Mouse (Mus musculus) heart, adult 2 months (tissue): ENCODE results near the gene Zc3h12c. TPM values are rescaled to one million over a fixed set of nuclear protein-coding genes. Genes with fewer than 3 reads are reported as not detected.

Experiments
- DNase-seq, 2 experiments: peaks; one replicate each; pipeline ENCODE4 v3.0.0; 2021
- H3K27ac ChIP-seq: fragments of 200-600 bp; 2 replicates; pipeline ENCODE4 v1.8.1; 2022
- H3K27me3 ChIP-seq: fragments of 200-500 bp; 2 replicates; pipeline ENCODE4 v1.6.1; 2012; ENCODE audit warnings: mild to moderate bottlenecking, low read length, inconsistent platforms, mixed read lengths; ENCODE audit not compliant: control insufficient read depth, insufficient read depth
- H3K36me3 ChIP-seq: fragments of 200-500 bp; 2 replicates; pipeline ENCODE4 v1.6.1; 2012; ENCODE audit warnings: low read length, inconsistent platforms; ENCODE audit not compliant: control insufficient read depth, insufficient read depth
- H3K4me1 ChIP-seq: fragments of 200-500 bp; 2 replicates; pipeline ENCODE4 v1.6.1; 2011; ENCODE audit warnings: low read length; ENCODE audit not compliant: control insufficient read depth, insufficient read depth
- H3K4me3 ChIP-seq: fragments of 200-600 bp; 2 replicates; pipeline ENCODE4 v1.8.1; 2022
- H3K79me2 ChIP-seq: fragments of 200-500 bp; replicated peaks from 2 replicates; pipeline ENCODE4 v1.6.1; 2012; ENCODE audit warnings: mild to moderate bottlenecking, inconsistent platforms, low read length, moderate library complexity, mixed read lengths; ENCODE audit not compliant: control insufficient read depth, insufficient read depth
- H3K9ac ChIP-seq: fragments of 200-500 bp; 2 replicates; pipeline ENCODE4 v1.6.1; 2012; ENCODE audit warnings: low read depth, mild to moderate bottlenecking, control low read depth, inconsistent platforms, low read length, mixed read lengths
- CTCF ChIP-seq: fragments of 200-600 bp; IDR thresholded peaks from 2 replicates; pipeline ENCODE4 v1.8.1; 2022; ENCODE audit warnings: antibody characterized with exemption, mild to moderate bottlenecking, moderate library complexity
- EP300 ChIP-seq: fragments of 200-500 bp; IDR thresholded peaks from 2 replicates; pipeline ENCODE4 v1.6.1; 2011; ENCODE audit warnings: low read depth, low read length, control low read depth; ENCODE audit not compliant: insufficient read depth
- POLR2A ChIP-seq: fragments of 200-500 bp; IDR thresholded peaks from 2 replicates; pipeline ENCODE4 v1.6.1; 2011; ENCODE audit warnings: mild to moderate bottlenecking, low read depth, low read length, control low read depth; ENCODE audit not compliant: insufficient read depth
- WGBS: fragments of 180-500 bp; shearing (Covaris S2); methylation state at CpG from one replicate; pipeline ENCODE4 v1.1.7; 2018; 5-methylcytosine and 5-hydroxymethylcytosine counted together
- intact Hi-C: fragments of 180-260 bp; cut with DNase I; formaldehyde crosslinking; loops from one replicate; pipeline ENCODE4 v1.15.1; 2025
- polyA plus RNA-seq: library from polyadenylated mRNA; depleted of rRNA; stranded (reverse); fragments of >200 nt; gene quantifications from 2 replicates; pipeline ENCODE4 v1.2.3, GENCODE M21; 2012
- total RNA-seq, 2 experiments: library from RNA; stranded (reverse); gene quantifications; 2 replicates each; pipeline ENCODE4 v1.2.3; 2021

Gene Zc3h12c
- total and polyA plus RNA-seq, 3 experiments: 2.0 to 10.1 (median 8.2) TPM

DNA sequence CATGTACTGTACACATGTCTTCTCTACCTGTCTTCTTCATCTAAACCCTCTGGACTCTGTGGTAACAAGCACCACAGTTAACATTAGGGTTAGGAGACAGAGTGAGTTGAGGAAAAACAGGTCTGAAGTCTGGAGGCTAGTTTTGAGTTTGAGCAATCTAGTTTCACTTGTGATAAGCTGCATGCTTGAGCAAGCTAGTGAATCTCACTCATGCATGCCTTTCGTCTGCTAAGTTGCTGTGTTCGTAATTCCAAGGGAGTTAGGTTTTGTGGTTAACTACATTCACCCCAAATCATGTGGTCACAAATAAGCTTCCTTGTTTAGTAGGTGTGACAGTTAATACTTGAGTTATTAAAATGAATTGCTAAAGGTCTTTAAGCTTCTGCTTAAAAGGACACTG is 13.0 kb upstream of the Zc3h12c start:
- H3K9ac ChIP-seq: no peak overlapping the region
- TF ChIP-seq CTCF (no peak), POLR2A (no peak), EP300 (no peak)
- no peaks in the 10 kb centered on the region for H3K27me3 ChIP-seq
- H3K36me3 ChIP-seq: no peaks in the 10 kb centered on the region
- intact Hi-C loops: no loop called here
- H3K79me2 ChIP-seq: no peaks in the 10 kb centered on the region
- no peaks in the 10 kb centered on the region for H3K4me1 ChIP-seq
- no peak overlapping the region for H3K4me3 ChIP-seq
- DNase-seq: no peak
- 78% methylated on average over 2 of the region's 2 CpGs for WGBS
- no peak overlapping the region for H3K27ac ChIP-seq

DNA sequence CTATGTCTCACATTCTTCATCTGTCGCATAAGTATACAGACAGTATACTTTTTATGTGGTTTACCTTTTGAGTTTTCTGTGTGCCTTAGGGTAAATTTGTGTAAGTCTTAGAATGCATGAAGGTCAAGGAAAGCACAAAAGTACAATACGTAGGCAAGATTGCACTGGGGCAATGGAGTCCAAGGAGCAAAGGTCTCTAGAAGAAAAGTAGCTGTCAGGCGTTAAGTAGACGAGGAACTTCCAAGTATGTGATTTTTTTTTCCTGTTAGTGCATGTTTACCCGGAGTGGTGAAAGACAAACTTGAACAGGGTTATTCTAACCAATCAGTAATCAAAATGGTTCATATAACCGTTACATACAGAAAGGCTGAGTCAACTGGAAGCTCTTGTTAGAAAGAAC is 12.5 kb upstream of the Zc3h12c start:
- no peaks in the 10 kb centered on the region for H3K27me3 ChIP-seq
- no peaks in the 10 kb centered on the region for H3K36me3 ChIP-seq
- H3K4me3 ChIP-seq: no peak overlapping the region
- intact Hi-C loops: no loop called here
- H3K79me2 ChIP-seq: no peaks in the 10 kb centered on the region
- WGBS: 88% methylated on average over 6 of the region's 6 CpGs
- TF ChIP-seq EP300: no peak
- TF ChIP-seq CTCF: no peak
- no peak for TF ChIP-seq POLR2A
- DNase-seq: no peak
- no peak overlapping the region for H3K9ac ChIP-seq
- H3K27ac ChIP-seq: no peak overlapping the region
- H3K4me1 ChIP-seq: no peaks in the 10 kb centered on the region

DNA sequence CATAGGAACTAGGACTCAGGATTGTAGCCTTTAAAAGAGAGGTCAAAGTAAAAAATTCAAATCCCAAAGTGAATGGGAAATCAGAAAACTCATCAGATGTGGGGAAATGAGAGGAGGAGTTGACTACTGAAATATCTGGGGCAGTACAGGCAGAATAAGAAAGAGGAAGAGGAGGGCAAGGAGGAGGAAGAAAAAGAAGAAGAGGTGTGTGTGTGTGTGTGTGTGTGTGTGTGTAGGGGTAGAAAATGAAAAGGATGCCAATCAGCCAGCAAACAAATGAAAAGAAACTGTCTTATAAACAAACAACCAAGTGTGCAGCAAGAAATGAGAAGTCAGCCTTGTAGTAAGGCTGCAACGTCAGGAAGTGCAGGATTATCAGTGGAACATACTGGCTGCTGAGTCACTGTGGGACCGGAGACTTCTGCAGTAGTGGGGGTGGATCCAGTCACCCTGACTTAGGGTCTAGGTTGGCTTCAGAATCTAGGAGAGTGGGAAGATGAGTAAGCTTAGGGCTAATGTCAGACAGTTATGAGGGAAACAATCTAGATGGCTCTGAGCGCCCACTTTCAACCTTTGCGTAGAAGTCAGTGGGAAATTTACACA is 7.0 kb upstream of the Zc3h12c start:
- Histone ChIP-seq H3K27me3 (no peaks in the 10 kb centered on the region), H3K4me1 (no peaks in the 10 kb centered on the region; the same call in 1 of the 2 replicates), H3K27ac (no peak overlapping the region), H3K4me3 (no peak overlapping the region), H3K36me3 (no peaks in the 10 kb centered on the region), H3K79me2 (no peaks in the 10 kb centered on the region), H3K9ac (no peak overlapping the region)
- DNase-seq: no peak
- TF ChIP-seq CTCF: no peak
- 73% methylated on average over 4 of the region's 4 CpGs for WGBS
- intact Hi-C loops: no loop called here

DNA sequence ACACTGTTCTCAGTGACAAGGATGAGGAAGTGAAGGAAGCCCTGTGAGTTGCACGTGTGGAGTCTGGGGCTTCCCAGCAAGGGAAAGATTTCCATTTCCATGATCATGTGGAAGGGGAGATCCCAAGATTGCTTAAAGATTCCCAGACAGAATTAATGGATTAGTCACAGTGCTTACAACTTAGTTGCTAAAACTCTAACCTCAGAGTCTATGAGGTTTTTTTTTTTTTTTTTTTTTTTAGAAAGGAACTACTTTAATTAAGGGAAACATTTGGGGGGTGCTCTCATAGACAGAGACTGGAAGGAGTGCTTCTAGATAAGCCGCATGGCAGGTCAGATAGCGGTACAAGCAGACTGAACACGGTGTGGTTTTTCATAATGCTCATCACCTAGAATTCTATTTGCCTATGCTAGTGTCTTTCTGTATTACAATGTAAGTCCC is 6.3 kb upstream of the Zc3h12c start:
- intact Hi-C loops: loop anchor here (5.0 kb wide), 1 partner anchor 212 kb away; the partner anchor contains the start of gene Fdx1
- WGBS: 72% methylated on average over 4 of the region's 4 CpGs
- TF ChIP-seq CTCF (no peak), EP300 (no peak), POLR2A (no peak)
- H3K4me1 ChIP-seq: no peaks in the 10 kb centered on the region; the same call in 1 of the 2 replicates
- no peak for DNase-seq
- no peaks in the 10 kb centered on the region for H3K79me2 ChIP-seq
- no peaks in the 10 kb centered on the region for H3K36me3 ChIP-seq
- no peak overlapping the region for H3K4me3 ChIP-seq
- no peak overlapping the region for H3K27ac ChIP-seq
- H3K9ac ChIP-seq: no peak overlapping the region
- no peaks in the 10 kb centered on the region for H3K27me3 ChIP-seq

DNA sequence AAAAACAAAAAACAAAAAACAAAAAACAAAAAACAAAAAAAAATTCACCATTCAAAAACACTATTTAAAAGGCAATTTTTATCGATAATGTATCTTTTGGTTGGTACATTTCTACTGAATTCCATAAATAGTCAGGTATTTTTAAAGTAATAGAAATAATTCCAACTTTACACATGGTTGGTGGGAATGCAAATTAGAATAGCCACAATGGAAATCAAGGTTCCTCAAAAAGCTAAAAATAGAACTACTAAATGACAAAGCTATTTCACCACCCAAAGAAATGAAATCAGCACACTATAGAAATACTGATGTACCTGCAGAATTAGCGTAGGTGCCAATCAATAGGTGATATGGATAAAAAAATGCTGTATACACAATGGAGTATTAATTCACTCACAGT is 5.6 kb upstream of the Zc3h12c start:
- no peak for DNase-seq
- intact Hi-C loops: loop anchor here (5.0 kb wide), 1 partner anchor 212 kb away; the partner anchor contains the start of gene Fdx1

DNA sequence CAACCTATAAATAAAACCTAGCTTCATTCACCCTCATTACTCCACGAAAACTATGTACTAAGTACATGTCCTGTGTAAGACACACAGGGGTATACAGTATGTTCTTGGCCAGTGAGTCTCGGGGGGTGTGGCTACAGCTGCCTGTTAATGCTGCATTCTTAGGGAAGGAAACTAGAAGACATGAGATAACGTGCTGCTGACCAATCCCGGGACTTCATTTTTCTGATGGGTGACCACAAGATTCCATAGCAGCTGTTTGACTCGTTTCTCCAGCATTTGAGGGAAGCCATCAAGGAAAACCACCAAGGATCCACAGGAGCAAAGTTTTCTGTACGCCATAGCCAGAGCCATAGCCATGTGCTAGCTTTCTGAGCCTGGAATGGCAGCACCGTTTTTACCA is 4.2 kb upstream of the Zc3h12c start:
- H3K27ac ChIP-seq: no peak overlapping the region
- H3K9ac ChIP-seq: no peak overlapping the region
- intact Hi-C loops: loop anchor here (5.0 kb wide), 1 partner anchor 210 kb away; the partner anchor contains the start of gene Fdx1
- H3K36me3 ChIP-seq: no peaks in the 10 kb centered on the region
- DNase-seq: no peak
- H3K4me3 ChIP-seq: no peak overlapping the region
- WGBS: 28% methylated on average over 7 of the region's 7 CpGs
- H3K79me2 ChIP-seq: no peaks in the 10 kb centered on the region
- TF ChIP-seq POLR2A (no peak), CTCF (no peak), EP300 (no peak)
- no peaks in the 10 kb centered on the region for H3K27me3 ChIP-seq
- H3K4me1 ChIP-seq: no peaks in the 10 kb centered on the region; the same call in 1 of the 2 replicates

More for the DNA sequence above, 5.6 kb upstream of the Zc3h12c start:
- TF ChIP-seq POLR2A (no peak), CTCF (no peak), EP300 (no peak)
- WGBS: 93% methylated on average over 2 of the region's 2 CpGs
- Histone ChIP-seq H3K4me1 (no peaks in the 10 kb centered on the region; the same call in 1 of the 2 replicates), H3K27ac (no peak overlapping the region), H3K36me3 (no peaks in the 10 kb centered on the region), H3K27me3 (no peaks in the 10 kb centered on the region), H3K79me2 (no peaks in the 10 kb centered on the region), H3K4me3 (no peak overlapping the region), H3K9ac (no peak overlapping the region)
